Mouse (Mus musculus) testis, postnatal 14 days (tissue): ENCODE data around the gene Ext2.

Source experiments
- DNase-seq: peaks from one replicate; pipeline ENCODE4 v3.0.0; 2021; ENCODE audit warnings: low spot score

Gene Ext2

DNA sequence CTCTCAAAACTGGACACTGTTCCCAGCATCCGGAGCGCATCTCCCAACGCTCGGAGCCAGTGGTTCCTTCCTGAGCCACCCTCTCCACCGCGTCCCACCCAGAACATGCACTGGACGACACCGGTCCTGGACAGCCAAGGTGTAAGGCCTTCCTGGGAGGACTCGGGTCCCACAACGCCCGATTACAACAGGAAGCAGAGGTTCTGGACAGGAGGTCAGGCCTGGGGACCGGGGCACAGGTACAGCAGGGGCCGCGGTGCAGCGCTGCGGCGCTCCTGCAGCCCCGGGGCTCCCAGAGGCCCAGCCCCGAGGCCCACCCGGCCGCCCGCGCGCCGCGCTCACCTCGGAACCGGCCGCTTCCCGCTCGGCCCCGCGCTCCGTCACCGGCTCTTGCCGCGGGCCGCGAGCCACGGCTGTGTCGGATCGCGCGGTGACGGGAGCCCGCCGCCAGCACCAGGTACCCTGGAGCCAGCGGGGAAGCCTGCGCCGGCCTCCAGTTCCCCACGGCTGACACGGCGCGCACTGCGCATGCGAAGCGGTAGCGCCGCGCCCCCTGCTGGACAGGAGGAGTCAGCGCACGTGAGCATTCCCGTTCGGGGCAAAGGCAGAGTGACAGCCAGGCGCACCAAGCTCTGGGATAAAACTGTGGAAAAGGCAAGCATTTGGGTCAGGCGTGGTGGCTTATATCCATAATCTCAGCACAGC lies at the start of gene Ext2:
Ext2 (minus strand) TSS at position 524 of the 705 bp plus-strand sequence.
- DNase-seq = peak; percentile 89

DNA sequence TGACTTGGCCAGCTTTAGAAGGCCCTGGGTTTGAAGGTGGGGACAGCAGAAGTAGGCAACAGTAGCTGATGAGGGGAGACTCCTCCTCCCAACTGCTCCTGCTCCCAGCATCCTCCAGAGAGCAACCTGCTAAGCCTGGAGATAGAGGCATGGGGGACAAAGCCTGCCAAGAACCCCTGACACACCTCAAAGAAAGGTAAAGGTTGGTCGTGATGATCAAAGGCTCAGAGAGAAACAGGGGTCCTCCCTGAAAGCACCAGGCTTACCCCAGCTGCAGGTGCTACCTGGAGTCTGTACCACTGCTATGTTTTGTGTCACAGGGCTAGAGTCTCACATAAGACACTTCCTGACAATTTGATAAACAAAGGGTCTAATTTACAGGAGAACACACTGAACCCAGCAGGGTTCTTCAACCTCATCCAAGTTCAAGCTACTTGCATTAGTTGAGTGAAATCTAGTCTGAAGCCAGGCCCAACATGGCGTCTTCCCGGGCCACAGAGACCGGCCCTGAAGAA lies 49.1 kb upstream of the Ext2 start:
- DNase-seq = no peak

DNA sequence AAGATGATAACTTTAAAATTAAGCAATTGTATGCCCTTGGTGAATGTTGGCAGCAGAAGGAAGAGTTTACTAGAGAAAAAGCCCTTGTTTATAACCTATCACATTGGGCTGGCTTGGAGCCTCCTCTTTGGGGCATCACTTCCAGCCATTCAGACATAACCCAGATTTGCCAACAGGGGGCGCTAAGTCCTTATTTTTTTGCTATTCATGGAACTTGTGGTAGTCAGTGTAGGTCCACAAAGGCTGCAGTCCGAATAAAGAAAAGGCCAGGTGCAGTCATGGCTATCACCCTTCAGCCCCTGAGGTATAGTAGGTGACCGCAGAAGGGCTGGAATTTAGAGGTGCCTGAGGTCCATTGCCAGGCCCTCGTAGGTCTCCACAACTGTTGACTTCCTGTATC lies 48.5 kb upstream of the Ext2 start:
- peak; percentile 38 for DNase-seq

DNA sequence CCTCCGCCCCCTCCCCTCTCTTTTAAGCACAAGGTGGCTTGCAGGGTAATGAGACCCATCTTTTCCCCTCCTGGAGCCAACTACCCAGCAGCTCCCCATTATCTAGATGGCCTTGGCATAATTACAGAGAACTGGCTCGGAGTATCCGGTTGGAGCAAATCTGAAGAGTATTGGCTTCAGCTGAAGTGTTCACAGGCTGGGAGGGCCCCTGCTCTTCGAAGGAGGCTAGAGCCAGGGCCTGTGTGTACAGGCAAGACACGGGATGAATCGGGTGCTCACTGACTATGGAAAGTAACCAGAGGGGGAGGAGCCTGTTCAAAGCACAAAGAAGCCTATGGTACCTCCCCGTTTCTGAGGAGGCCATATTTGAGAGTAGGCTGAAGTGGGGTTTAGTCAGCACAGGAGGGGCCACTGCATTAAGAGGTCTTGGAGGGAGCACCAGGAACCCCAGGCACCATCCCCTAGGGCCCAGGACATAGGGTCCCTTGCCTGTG lies 46.8 kb upstream of the Ext2 start, which contains the start of gene Accsl:
Accsl (minus strand) TSS at position 51 of the 494 bp plus-strand sequence.
- no peak for DNase-seq

DNA sequence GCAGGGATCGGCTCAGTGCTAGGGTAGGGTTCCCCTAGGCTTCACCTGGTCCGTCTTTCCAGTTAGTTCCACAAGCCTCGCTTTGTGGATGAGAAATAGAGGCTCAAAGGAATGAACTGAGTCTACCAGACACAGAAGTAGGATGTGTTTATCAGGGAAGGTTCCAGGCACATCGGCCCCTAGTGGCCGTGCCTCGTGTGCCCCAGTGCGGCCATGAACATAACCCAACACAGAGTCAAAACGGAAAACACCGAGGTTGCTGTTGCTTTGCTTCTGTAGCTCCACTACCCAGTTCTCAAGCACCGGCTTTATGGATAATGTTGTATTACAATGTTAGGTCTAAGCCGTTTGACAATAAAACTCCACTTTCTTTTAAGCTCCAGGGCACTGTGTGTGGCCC lies 46.2 kb upstream of the Ext2 start:
- no peak for DNase-seq

DNA sequence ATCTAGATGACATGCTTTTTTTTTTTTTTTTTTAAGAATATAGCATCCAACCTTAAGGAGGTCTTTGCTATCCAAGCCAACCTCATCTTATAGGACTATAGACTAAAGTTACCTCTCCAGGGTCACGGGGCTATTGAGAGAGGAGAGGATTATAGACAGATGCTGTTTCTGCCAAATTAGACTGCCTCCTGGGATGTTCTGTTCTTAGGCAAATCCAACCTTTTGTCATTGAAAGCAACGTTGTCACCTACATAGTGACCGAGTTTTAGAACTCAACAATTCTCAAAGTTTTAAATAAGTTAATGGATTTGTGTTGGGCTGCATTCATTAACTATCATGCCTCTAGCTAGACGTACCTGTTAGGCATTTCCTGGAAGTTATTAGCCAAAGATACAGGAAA lies 40.9 kb upstream of the Ext2 start:
- no peak for DNase-seq

DNA sequence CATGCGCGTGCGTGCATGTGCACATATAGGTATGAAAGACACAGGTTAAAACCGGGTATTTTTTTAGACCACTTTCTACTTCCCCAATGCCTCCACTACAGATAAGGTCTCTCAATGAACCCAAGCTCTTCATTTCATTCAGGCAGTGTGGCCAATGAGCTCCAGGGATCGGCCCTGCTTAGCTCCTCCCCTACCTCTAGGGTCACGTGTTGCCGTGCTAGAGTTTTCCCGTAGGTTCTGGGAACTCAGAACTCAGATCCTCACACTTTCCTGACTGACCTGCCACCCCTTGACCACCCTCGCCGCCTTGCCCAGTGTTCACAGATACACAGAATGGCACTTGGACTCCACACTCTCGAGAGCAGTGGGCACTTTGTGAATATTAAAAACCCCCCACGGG lies 36.5 kb upstream of the Ext2 start:
- no peak for DNase-seq

DNA sequence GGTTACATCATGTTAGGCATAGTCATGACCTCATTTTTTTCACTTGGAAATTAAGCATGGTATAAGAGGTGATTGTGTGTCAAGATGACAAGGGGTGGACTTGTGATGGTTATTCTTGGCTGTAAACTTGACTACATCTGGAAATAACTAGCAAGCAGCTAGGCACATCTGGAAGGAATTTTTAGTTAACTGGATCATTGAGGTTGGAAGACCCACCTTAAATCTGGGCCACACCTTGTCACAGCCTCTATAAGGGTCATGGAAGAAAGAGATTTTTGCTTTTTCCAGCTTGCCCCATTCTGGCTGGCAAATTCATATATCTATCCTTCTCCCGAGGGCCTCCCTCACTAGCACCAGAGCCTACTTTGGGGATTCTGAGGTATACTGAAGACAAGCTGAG lies 28.9 kb upstream of the Ext2 start:
- DNase-seq = no peak

DNA sequence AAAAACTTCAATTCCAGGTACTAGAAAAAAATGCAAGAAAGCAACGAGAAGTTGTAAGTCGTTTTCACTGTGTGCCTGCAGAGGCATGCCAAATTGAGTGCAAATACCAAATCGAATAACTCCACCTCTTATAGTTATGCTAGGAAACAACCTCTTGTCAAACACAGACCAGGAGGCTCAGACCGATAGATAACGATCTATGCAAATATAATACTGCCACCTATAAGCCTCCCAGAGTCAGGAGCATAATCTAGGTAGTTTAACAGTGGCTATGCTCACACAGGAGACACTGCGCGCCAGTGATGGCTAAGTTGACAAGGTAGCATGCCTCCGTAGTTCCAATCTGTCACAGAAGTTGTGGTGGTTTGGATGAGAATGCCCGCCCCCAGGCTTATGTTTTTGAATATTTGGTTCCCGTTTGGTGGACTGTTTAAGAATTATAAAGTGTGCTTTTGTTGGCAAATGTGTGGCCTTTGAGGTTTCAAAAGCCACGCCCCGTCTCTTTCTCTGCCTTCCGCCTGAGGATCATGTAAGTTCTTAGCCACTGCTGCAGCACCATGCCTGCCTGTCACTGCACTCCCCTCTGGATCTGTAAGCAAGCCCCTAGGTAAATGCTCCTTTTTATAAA lies 28.1 kb upstream of the Ext2 start:
- DNase-seq = no peak

DNA sequence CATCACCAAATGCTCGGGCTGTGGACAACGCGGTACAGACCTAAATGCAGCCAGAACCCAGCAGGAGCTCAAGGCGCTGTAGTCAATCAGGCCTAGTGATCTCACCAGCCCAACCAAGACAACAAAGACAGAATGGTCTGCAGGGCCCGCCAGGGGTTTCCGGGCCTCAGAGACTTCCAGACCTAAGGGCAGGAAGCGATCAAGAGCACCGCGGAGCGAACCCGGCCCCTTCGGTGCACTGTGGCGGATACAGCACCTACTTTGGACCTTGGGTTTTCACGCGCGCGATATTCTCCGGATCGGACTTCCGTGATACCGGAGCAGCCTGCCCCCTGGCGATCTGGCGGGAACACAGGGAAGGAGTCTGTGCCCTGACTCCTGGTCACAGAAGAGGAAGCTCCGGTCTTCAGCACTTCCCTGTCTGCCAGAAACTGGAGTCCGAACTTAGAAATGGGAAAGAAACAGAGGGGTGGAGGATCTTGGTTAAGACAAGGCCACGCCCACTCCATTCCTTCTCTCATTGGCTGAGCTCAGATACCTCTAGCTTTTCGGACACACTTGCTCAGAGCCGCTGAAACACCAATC lies 27.2 kb upstream of the Ext2 start, which contains the start of gene Accs:
Accs (minus strand) TSS at position 439 of the 585 bp plus-strand sequence.
- peak; percentile 76 for DNase-seq

DNA sequence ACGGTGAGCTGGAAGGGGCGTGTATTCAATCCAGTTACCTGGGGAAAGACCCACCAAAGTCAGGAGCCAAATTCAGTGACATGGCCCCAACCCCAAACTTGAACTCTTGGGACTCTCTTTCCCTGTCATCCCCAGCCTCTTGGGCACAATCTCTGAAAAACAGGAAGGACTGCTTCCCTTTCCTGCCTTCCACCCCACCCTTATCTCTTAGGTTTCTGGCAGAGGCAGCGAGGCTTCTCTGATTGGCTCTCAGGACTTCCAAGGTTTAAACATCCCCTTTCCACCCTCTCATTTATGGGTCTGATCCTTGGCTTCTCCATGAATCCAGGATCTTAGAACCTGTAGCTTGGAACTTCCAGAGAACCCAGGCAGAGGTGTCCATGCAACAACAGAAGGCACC lies 19.0 kb upstream of the Ext2 start:
- DNase-seq = no peak

DNA sequence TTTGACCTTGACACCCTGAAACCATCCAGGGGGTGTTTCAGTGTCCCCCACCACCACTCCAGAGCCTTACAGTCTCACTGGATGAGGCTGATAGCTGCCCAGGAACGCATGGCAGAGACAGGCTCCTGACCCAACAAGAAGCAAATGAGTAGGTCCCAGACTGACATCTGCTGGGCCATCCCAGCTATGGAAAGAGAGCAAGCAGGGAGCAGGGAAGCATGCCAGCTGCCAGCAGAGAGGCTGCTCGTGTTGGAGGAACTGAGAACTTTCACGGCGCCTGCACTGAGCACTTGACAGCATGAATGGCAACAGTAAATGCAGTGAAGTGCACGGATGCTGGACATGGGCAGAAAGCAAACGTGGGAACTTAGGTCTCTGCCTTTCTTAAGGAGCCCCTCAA lies 17.7 kb upstream of the Ext2 start:
- no peak for DNase-seq

DNA sequence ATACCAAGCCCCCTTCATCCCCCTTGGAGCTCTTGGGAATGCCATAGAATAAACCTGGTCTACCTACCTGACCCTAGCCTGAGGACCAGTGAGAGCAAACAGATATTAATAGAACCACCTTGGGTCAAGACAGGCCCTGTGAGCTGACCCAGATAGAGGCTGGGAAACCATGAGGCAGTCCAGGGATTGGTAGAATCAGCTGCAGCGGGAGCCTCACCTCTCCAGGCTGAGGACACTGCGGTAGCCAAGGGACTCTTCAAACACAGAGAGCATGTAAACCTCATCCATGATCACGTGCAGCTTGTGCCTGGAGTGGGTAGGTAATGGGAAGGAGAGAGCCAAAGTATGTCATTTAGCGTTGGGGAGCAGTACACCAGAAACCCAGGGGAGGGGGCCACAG lies 16.6 kb upstream of the Ext2 start:
- no peak for DNase-seq

DNA sequence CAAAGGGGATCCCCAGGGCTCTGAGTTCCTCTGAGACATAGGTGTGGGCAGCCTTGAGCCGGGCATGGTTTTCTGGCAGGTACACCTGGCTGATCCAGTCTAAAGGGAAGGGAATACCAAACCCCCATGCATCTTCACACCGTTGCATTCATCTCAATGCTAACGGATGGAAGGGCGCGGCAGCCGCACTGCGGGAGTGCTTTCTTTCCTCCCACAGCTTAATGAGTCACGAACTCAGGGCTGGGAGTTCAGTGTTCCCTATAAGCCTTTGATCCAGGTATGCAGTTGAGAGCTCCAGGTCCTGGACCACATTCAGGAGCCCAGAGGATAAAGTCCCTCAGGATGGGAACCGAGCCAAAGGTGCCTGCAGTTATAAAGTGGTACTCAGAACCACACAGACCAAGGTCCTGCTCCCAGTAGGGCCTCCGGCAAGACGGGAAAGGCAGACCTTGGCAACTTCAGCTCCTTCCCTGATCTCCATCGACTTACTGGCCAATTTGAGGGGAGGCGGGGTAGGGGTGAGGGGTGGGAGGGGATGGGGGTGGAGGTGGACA lies 13.9 kb upstream of the Ext2 start:
- DNase-seq = no peak

DNA sequence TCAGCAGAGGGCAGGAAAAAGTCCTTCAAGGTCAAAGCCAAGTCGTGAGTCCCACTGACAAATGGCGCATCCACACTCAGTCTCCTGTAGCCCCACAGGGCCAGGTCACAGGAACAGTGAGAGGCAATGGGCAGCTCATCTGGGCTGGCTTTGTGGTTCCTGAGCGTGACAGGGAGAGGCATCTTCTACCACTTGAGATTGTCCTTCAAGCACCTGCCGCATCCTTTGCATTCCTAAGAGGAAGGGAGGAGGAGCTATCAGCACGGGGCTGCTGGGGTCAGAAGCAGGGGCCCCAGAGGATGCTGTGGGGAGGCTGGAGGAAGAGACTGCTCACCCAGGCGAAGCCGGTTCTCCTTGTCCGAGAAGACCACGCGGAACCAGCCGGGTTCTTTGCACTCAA lies 13.2 kb upstream of the Ext2 start:
- no peak for DNase-seq

DNA sequence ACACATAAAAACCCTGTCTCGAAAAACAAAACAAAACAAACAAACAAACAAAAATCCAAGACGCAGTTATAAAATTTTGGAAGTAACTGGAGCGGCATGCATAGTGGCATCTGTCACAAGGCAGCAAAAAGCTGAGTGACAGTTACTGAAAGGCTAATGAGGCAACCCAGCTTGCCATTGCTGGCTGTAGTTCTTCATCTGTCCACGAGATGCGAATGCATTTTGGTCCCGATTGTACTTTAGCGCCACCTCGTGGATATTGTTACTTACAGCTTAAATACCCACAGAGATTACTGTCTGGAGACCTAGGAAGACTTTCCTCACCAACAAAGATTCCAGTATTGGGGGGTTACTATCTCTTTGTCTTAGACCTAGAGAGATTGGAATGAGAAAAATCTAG lies 1.2 kb upstream of the Ext2 start:
- DNase-seq = peak; percentile 74

DNA sequence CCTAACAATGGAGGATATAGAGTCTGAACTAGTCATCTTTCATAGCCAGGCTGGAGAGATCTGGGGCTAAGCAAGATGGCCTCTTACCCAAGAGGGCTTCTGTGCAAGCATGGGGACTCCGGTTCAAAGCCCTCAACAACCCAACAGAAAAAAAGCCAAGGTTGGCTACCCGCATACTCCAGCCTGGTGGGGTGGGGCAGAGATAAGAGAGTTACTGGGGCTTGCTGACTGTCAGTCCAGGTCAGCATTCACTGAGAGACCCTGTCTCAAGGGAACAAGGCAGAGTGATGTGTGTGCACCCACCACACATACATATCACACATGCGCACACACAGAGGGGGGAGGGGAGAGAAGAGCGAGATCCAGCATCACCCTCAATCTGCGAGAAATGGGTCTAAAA lies 4.6 kb downstream of the Ext2 start:
- DNase-seq = no peak

DNA sequence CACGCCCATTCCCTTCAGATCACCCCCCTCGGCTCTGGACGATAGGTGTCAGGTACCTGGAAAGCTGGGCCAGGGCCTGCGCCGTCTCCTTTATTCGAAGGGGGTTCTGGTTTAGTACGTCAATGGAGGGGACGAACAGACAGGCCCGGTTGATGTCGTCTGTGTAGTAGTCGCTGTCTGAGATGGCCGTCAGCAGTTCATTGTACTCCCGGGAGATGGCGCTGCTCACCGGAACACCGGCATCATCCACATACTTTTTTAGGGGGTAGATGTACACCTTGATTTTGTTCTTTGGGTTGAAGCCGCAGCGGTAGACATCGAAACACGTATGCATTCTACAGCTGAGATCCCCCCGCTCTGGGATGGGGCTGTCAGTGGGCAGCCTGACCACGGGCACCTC lies 9.0 kb downstream of the Ext2 start:
- no peak for DNase-seq

DNA sequence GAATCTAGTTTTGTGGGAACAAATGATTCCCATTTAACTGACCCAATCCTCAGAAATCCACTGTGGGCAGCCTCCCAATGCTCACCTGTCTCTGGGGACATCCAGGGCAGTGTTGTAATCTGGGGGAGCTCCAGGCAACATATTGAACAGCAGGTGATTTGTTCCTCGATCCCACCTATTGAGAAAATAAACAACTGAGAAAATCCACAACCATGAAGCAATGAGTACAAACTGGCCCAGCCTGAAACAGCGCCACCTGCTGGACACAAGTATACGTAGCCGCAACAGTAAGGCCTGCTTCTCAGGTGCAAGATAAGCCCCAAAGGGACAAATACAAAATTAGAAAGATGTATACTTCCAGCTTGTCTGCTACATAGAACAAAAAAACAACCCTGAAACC lies 10.6 kb downstream of the Ext2 start:
- DNase-seq = no peak

DNA sequence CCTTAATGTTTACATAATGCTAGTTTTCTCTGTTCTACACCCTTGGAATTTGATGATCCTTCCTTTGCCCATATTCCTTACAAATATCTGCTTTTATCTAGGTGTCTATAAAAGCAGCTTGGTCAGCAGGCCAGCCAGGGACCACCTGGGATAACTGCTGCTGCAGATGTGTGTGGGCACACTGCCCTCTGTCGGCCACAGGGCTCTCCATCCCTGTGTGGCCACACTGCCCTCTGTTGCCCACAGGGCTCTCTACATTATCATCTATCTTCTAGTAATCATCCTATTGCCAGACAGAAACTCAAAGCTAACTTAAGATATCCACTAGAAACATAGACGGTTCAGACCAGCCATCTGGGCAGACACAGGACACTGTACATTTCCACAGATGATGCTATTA lies 12.4 kb downstream of the Ext2 start:
- no peak for DNase-seq

DNA sequence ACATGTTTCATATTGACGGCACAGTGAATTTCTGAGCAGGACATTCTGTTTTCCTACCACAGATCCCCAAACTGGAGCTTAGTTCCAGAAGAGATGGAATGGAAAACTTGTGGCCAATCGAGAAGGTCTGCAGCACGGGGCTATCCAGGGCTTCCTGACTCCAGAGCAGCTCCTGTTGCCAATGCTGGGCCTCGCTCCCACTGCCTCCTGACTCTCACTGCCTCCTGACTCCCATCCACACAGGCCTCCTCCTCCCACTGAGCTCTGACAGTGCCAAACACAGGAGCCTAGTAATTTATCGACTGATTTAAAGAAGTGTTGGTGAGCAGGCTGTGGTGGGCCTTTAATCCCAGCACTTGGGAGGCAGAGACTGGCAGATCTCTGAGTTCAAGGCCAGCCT lies 14.3 kb downstream of the Ext2 start:
- no peak for DNase-seq

DNA sequence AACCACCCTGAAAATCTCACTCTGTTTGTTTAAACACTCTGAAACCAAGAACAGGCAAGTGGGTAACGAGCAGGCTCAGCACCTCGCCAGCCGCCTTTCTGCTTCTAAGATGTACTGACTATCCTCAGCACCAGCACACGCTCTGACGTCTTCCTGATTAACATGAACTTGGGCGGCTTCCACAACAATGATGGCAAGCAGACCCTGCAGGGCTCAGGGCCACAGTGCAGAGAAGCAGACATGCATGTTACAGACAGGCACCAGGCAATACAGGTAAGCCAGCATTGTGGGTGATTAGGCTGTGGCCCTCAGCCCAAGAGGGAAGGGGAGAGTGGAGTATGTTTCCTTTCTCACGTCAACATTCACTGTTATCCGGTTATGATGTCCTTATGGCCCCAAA lies 14.9 kb downstream of the Ext2 start:
- no peak for DNase-seq
